Mouse (Mus musculus) liver, embryonic 14.5 days (tissue): ENCODE data around the gene Xirp1.

Source experiments
- CTCF ChIP-seq: IDR thresholded peaks from 2 replicates; pipeline ENCODE4 v1.5.1; 2016; ENCODE audit warnings: antibody characterized with exemption, low read depth, control low read depth
- EP300 ChIP-seq: IDR thresholded peaks from 2 replicates; pipeline ENCODE4 v1.6.1; 2016; ENCODE audit warnings: antibody characterized with exemption, low read depth

DNA sequence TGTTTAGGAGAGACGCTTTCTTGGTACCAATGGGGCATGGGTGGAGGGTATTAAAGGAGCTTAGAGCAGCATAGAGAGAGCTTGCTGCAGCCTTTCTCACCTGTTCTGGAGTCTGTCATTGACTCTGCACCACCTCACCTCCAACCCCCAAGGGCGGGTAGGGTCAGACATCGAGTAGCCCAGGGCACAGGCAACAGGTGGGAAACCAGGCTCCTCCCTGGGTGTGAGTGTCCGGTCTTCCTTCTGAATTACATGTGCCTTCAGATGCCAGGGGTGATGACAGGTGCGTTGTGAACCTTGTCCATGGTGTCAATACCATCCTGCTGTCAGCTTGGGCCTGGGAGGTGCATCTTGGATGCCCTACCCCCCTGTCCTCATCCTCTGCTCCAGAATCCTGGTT, 1.2 kb upstream of the Xirp1 start:
- TF ChIP-seq CTCF = no peak
- TF ChIP-seq EP300 = no peak
